Mouse (Mus musculus) spleen, postnatal 4 days (tissue): ENCODE measurements around the gene Plp2.

Experiments
- DNase-seq, 2 experiments: peaks; one replicate each; pipeline ENCODE4 v3.0.0; 2022; ENCODE audit warnings: low spot score in 2 of 2

The Plp2 gene

GRCm38 (mm10) chrX:7662936-7663335, 8.3 kb downstream of the Plp2 start:
- no peak for DNase-seq

DNA sequence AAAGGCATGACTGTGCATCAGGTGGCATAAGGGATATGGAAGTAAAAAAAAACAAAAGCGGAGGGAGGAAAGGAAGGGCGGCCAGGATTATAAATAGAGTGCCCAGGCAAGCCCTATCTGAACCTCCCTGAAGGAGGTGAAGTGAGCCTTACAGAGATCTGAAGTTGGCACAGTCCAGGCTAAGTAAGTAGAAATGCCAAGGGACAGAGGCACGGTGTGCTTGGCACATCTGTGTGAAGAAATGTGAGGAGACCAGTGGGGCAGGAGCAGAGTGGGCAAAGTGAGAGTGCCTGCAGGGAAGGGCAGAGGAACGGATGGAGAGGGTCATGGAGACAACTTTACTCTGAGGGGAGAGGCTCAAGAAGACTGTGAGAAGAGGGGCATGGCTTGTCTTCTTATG, 10.1 kb downstream of the Plp2 start:
- no peak for DNase-seq

GRCm38 (mm10) chrX:7658785-7659589, 12.2 kb downstream of the Plp2 start:
- DNase-seq, result no peak

DNA sequence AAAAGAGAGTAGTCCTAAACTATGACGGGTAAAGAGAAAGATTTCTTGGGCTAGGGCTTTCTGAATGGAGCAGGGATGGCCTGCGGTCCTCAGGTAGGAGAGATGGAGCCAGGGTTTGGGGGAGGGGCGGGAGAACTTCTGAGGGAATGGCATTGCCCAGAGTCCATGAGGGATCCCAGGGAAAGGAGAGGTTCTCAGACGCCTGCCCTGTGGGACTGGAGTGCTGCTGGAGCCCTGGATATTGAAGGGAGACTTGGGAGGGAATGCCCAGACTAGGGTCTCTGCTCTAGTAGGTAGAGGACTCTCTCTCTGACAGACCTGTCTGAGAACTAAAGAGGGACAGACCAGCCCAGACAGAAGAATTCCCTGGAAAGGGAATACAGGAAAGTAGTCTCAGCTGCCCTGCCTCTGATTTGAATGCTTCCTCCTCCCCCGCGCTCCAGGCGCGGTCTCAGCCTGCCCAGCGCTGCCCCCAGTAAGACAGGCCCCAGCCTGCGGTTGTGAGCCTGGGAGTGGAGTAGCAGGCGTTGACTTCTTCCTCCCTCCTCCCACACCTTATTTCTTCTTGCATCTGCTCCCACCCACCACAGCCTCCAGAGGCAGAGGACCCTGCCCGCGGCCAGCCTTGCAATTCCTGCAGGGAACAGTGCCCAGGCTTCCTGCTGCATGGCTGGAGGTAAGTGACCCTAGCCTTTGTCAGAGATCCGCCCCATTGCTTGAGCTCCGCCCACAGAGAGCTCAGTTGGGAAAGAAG, 13.0 kb downstream of the Plp2 start:
- DNase-seq, result no peak

DNA sequence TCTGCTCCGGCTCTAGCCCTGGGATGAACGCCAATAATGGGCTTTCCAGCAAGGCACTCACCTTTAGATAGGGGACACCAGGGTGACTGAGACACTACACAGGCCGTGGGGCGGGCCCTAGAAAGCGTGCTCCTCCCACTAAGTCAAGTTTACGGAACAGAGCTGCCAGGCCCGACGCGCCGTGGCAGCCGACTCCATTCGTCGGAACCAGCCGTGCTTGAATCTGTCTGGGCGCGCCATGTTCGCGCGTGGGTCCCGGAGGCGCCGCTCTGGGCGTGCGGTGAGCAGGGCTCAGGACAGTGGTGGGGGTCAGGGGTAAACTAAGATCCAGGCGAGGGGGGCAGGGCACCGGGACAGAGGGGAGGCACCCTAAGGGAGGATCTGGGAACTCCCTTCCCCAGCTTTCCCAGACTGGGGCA, 14.0 kb downstream of the Plp2 start, which contains the start of gene Prickle3:
Gene Prickle3, plus strand, starts transcription at position 40 of the 419 bp plus-strand sequence.
- DNase-seq, result peak; percentile 40 to 74

GRCm38 (mm10) chrX:7648671-7649304, 22.4 kb downstream of the Plp2 start:
- peak; percentile 83 to 86 for DNase-seq

DNA sequence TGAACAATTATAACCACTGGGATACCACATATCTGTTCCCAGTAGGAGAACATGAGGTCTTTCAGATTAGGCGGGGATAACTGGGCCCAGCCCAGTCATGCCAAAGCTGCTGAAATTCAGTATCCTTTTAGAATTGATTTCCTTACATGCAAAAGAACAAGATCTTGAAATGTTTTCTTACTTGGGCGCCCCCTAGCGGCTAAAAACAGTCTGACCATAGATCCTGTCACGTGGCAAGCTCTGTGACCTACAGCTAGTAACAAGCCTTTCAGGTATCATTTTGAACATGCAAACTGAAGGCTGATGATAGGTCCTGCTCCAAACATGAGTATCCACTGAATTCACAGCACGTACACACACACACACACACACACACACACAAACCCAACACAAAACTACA, 25.8 kb downstream of the Plp2 start:
- peak; percentile 77 to 91 for DNase-seq

GRCm38 (mm10) chrX:7640785-7641184, 30.4 kb downstream of the Plp2 start:
- DNase-seq, result no peak

DNA sequence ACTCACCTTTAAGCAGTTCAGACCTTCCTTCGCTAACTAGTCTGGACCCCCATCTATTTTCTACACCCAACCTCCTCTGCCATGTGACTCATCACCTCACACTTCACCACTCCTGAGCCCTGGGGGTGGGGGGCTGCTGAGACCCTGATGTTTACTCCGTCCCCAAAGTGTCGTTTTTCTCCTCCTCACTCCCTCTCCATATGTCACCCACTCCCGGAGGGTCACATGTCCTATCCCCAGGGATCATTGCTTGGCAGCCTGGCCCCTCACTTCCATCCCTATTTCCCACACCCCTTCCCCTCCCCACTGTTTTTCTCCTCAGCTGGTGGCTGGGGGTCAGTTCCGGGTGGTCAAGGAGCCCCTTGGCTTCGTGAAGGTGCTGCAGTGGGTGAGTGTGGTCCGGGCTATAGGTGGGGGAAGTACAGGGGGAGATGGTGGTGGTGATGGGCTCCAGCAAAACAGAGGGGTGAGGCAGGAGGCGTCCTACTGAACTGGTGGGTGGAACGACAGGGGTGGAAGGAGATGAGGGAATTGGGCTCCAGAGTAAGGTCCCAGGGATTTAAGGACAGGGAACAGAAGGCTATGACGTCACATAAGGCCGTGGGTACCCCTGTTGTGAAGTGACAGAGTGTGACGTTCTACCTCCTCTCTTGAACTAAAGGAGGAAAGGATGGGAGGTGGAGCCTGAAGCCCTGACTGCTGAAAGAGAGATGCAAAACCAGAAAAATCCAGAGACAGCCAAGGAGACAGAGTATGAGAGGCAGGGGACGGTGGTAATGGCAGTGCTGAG, 31.5 kb downstream of the Plp2 start:
- no peak for DNase-seq

DNA sequence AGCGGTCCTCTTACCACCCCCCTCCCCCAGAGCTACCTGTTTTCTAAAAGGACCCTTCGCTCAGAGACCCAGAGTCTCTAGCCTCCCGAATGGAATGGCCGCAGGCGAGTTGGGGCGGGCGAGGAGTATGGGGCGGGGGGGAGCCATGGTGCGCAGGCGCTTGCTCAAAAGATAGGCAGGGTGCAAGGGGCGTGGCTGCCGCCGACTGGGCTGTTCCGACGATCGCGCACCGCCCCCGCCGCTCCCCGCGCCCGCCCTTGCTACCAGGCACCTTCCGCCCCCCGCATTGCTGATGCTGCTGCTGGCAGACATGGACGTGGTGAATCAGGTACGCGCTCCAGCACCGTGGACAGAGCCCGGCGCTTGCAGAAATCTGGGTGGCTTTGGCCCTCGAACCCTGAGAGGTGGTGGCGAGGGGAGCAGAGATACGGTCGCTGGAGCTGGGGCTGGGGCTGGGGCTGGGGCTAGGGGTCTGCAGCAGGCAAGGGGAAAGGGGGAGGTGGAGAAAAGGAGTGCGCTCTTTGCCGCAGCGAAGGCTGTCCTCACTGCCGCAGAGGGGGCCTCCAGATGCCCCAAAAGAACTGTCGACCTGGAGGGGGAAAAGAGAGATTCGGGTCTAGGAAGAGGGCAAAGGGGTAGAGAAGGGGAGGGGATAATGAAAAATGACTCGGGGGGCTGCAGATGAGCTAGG, 32.6 kb downstream of the Plp2 start, which contains the start of gene Syp:
Gene Syp, plus strand, starts transcription at position 71 of the 691 bp plus-strand sequence.
- peak; percentile 86 to 93 for DNase-seq

DNA sequence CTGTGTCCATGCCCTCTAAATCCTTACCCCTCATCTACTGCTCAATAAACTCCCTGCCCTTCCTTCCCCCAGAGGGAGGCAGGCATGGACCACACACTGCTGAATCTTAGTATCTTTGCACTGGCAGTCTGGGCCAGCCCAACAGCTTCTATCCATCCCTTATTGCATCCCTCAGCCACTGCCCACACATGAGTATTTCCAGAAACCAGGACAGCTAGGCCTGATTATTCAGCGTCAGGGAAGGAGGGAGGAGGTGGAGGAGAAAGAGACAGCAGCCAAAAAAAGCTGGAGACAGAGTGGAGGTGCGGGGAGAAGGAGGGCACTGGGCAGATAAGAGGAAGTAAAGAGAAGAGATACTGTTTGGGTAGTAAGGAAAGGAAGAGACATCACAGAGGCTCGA, 36.1 kb downstream of the Plp2 start:
- DNase-seq, result no peak

DNA sequence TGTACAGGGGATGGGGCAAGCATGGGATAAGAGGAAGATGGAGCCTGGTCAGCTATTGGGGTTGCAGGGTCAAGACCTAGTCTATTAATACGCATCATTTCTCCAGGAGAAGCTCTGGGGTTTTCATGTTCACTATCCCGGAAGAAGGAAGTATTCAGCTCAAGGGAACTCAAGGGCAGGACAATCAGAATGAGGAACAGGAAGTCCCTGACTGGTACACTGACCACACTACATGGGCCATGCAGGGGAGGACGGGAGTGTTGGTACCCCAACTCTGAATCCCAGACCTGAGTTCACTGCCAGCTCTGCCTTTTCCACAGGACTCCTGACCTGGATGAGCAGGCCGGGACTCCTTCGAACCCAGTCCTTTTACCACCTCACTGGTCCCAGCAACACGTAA, 38.6 kb downstream of the Plp2 start:
- no peak for DNase-seq
